8 mouse cellular contexts compared by ENCODE assay signal in genomic region chr6:125192841-125193240, GRCm38 (mm10). TPM values are rescaled to one million over a fixed set of nuclear protein-coding genes. Genes with fewer than 3 reads are reported as not detected.
A peak's percentile ranks its signal among the peaks of the same experiment; 100 is the strongest.
DNase-seq lines count a peak whose midpoint lies in the region; ATAC-seq and TF ChIP-seq lines count a peak whose summit lies in the region.

No protein-coding gene starts in this region.

- TF ChIP-seq CTCF in MEL (IDR thresholded peaks at IDR 0.05 in 2 of 3, conservative IDR thresholded peaks at IDR 0.05 in 1 of 3; ENCODE audit: control insufficient read depth in 1 of 3, insufficient read depth in 1 of 3, low read depth in 2 of 3, low read length in 3 of 3, poor library complexity in 1 of 3, severe bottlenecking in 1 of 3), result no peak

- peak overlapping the region; percentile 91 for H3K4me2 ChIP-seq in heart, embryonic 13.5 days
- peak overlapping the region; percentile 89 for H3K4me2 ChIP-seq in heart, embryonic 16.5 days (ENCODE audit: low read depth, low read length)

- WGBS in heart, embryonic 13.5 days, result 38% methylated on average over 5 of the region's 5 CpGs
- 23% methylated on average over 5 of the region's 5 CpGs for WGBS in heart, embryonic 16.5 days
- WGBS in macrophage (ENCODE audit: missing documents), result 30% methylated on average over 5 of the region's 5 CpGs

- H3K4me1 ChIP-seq in heart, embryonic 13.5 days, result peaks cover 26% of the 10 kb centered on the region
- H3K4me1 ChIP-seq in MEL (ENCODE audit: control insufficient read depth in 1 of 2, insufficient read depth in 2 of 2, low read length in 2 of 2), result peaks cover 3 to 11% of the 10 kb centered on the region in 2 experiments; a peak in 3 of 4 replicates
- H3K4me1 ChIP-seq in heart, embryonic 16.5 days (ENCODE audit: control insufficient read depth, insufficient read depth, low read length), result peaks cover 9% of the 10 kb centered on the region

- H3K79me2 ChIP-seq in MEL (ENCODE audit: control insufficient read depth, insufficient read depth, low read length, poor library complexity) (peaks cover 36% of the 10 kb centered on the region), macrophage (ENCODE audit: inconsistent target) (peaks cover 49% of the 10 kb centered on the region)

- TF ChIP-seq POLR2A in MEL (IDR thresholded peaks at IDR 0.05; ENCODE audit: control insufficient read depth in 1 of 2, insufficient read depth in 1 of 2, low read depth in 1 of 2, low read length in 2 of 2, poor library complexity in 1 of 2), result no peak

- TF ChIP-seq EP300 in MEL (IDR thresholded peaks at IDR 0.05; ENCODE audit: low read depth in 1 of 2, low read length in 2 of 2), result no peak

- peak overlapping the region; percentile 75 for H3K4me3 ChIP-seq in heart, embryonic 13.5 days
- H3K4me3 ChIP-seq in MEL (ENCODE audit: control insufficient read depth in 1 of 2, insufficient read depth in 1 of 2, low read depth in 2 of 2, low read length in 2 of 2) (peak overlapping the region; percentile 89 to 90), macrophage (ENCODE audit: inconsistent target) (peak overlapping the region; percentile 91)
- H3K4me3 ChIP-seq in heart, embryonic 16.5 days (ENCODE audit: low read length), result peak overlapping the region; percentile 92

- peak overlapping the region; percentile 100 for H3K27ac ChIP-seq in heart, embryonic 13.5 days (replicated peaks)
- peak overlapping the region; percentile 100 for H3K27ac ChIP-seq in MEL (ENCODE audit: control insufficient read depth, low read depth, low read length)
- H3K27ac ChIP-seq in heart, embryonic 16.5 days (ENCODE audit: low read length), result peak overlapping the region; percentile 100
- H3K27ac ChIP-seq in macrophage, result peak overlapping the region; percentile 94

- no peaks in the 10 kb centered on the region for H3K9me3 ChIP-seq in heart, embryonic 13.5 days
- H3K9me3 ChIP-seq in MEL (replicated peaks; ENCODE audit: insufficient read depth, low read length), result no peaks in the 10 kb centered on the region
- H3K9me3 ChIP-seq in heart, embryonic 16.5 days (replicated peaks; ENCODE audit: control insufficient read depth, low read length), result no peaks in the 10 kb centered on the region

- TF ChIP-seq RAD21 in MEL (IDR thresholded peaks at IDR 0.05; ENCODE audit: low read depth, low read length), result no peak

- peak overlapping the region; percentile 92 for H3K9ac ChIP-seq in heart, embryonic 13.5 days
- peak overlapping the region; percentile 99 for H3K9ac ChIP-seq in MEL (ENCODE audit: control insufficient read depth, low read depth, low read length, poor library complexity, severe bottlenecking)
- peak overlapping the region; percentile 93 for H3K9ac ChIP-seq in heart, embryonic 16.5 days (ENCODE audit: low read length)

- ATAC-seq in heart, embryonic 13.5 days (ENCODE audit: extremely low read depth, insufficient number of reproducible peaks, low FRiP score, low TSS enrichment), result no peak
- ATAC-seq in heart, embryonic 16.5 days (replicated peaks; ENCODE audit: extremely low read depth, insufficient read depth, low FRiP score), result no peak

- peaks cover 45% of the 10 kb centered on the region for H3K36me3 ChIP-seq in heart, embryonic 13.5 days
- H3K36me3 ChIP-seq in MEL (ENCODE audit: control insufficient read depth in 1 of 2, insufficient read depth in 2 of 2, low read length in 2 of 2), result peaks cover 17 to 19% of the 10 kb centered on the region in 2 experiments
- peaks cover 29% of the 10 kb centered on the region for H3K36me3 ChIP-seq in heart, embryonic 16.5 days (ENCODE audit: control insufficient read depth, insufficient read depth)
- peaks cover 8% of the 10 kb centered on the region; the same call in 1 of the 2 replicates for H3K36me3 ChIP-seq in macrophage (ENCODE audit: inconsistent target)

- no peak for DNase-seq in heart, postnatal 36 days
- DNase-seq in MEL (ENCODE audit: low read depth, low spot score), result peak; percentile 61
- no peak for DNase-seq in right cerebral cortex, postnatal 4 days
- DNase-seq in layer of hippocampus, adult 9-11 months, result no peak
- DNase-seq in thymus, postnatal 10 days (ENCODE audit: low spot score in 2 of 2), result no peak

- H3K27me3 ChIP-seq in heart, embryonic 13.5 days (replicated peaks), result no peaks in the 10 kb centered on the region
- H3K27me3 ChIP-seq in MEL (ENCODE audit: control insufficient read depth in 1 of 2, insufficient read depth in 2 of 2, low read length in 2 of 2), result no peaks in the 10 kb centered on the region
- no peaks in the 10 kb centered on the region for H3K27me3 ChIP-seq in heart, embryonic 16.5 days (ENCODE audit: control insufficient read depth, insufficient read depth, low read length)

- intact Hi-C loops in heart, postnatal 36 days (cut with DNase I), result loop anchor here (2.0 kb wide), 1 partner anchor 26 kb away; no protein-coding TSS in a partner anchor

TF ChIP-seq in MEL, 35 proteins besides CTCF, POLR2A, EP300 and RAD21:
- TF ChIP-seq E2F4 (IDR thresholded peaks at IDR 0.05; ENCODE audit: borderline replicate concordance, low read depth, low read length), result no peak
- no peak for TF ChIP-seq TAL1 (IDR thresholded peaks at IDR 0.05; ENCODE audit: low read length)
- no peak for TF ChIP-seq BHLHE40 (IDR thresholded peaks at IDR 0.05; ENCODE audit: borderline replicate concordance, low read depth, low read length)
TF ChIP-seq in MEL: peak in this region for 0.

RNA-seq across cellular contexts. Expression of gene Mrpl51, which starts 1.2 kb away (rescaled TPM):
- 219 and 251 TPM in 2 replicates for polyA plus RNA-seq in heart, embryonic 13.5 days (2015; fragmentation: Nextera tagmentation; extraction: Ambion mirVana)
- 100 to 1,000 TPM; 308 to 334 TPM for total RNA-seq in heart, postnatal 36 days (2021)
- 208 and 251 TPM in 2 replicates for total RNA-seq in MEL (2012; rRNA removed)
- polyA plus RNA-seq in MEL (2012; ENCODE audit: insufficient read depth in 1 of 2, insufficient read length in 2 of 2, low read depth in 1 of 2, low replicate concordance in 2 of 2, missing spikeins in 1 of 2) (100 to 1,000 TPM in 1 of 2 experiments, not detected in 1; 286 TPM), macrophage (2018) (32.5 to 47.9 TPM (median 40.8 TPM) in 3 replicates)
- 270 and 281 TPM in 2 replicates for polyA plus RNA-seq in heart, embryonic 16.5 days (2015; fragmentation: Nextera tagmentation; extraction: Ambion mirVana)
- 10 to 100 TPM in 14 of 26 experiments, 1 to 10 TPM in 12; 1.7 to 27.3 (median 11.0) TPM for total RNA-seq in macrophage (2018; cell fraction: chromatin; rRNA removed)
- total RNA-seq in macrophage (2018; cell fraction: cytosol; rRNA removed), result 10 to 100 TPM; 29.0 to 60.7 (median 46.8) TPM
- total RNA-seq in macrophage (2018; cell fraction: nucleus; rRNA removed), result 10 to 100 TPM in 18 of 26 experiments, 1 to 10 TPM in 8; 3.9 to 26.7 (median 15.3) TPM

RNA-seq across cellular contexts. Expression of gene Ncapd2, which starts 1.3 kb away (rescaled TPM):
- 80.3 and 81.8 TPM in 2 replicates for polyA plus RNA-seq in heart, embryonic 13.5 days (2015; fragmentation: Nextera tagmentation; extraction: Ambion mirVana)
- total RNA-seq in heart, postnatal 36 days (2021), result 10 to 100 TPM; 20.8 to 25.3 TPM
- total RNA-seq in MEL (2012; rRNA removed), result 86.6 and 88.8 TPM in 2 replicates
- 100 to 1,000 TPM in 1 of 2 experiments, not detected in 1; 394 TPM for polyA plus RNA-seq in MEL (2012; ENCODE audit: insufficient read depth in 1 of 2, insufficient read length in 2 of 2, low read depth in 1 of 2, low replicate concordance in 2 of 2, missing spikeins in 1 of 2)
- polyA plus RNA-seq in heart, embryonic 16.5 days (2015; fragmentation: Nextera tagmentation; extraction: Ambion mirVana), result 97.4 and 99.3 TPM in 2 replicates
- 10 to 100 TPM in 21 of 26 experiments, 1 to 10 TPM in 5; 2.6 to 80.6 (median 23.9) TPM for total RNA-seq in macrophage (2018; cell fraction: chromatin; rRNA removed)
- total RNA-seq in macrophage (2018; cell fraction: cytosol; rRNA removed), result 1 to 10 TPM; 2.7 to 8.8 (median 5.2) TPM
- total RNA-seq in macrophage (2018; cell fraction: nucleus; rRNA removed), result 10 to 100 TPM in 15 of 26 experiments, 1 to 10 TPM in 11; 1.8 to 73.8 (median 10.6) TPM
- 6.0 to 12.7 TPM (median 10.3 TPM) in 3 replicates for polyA plus RNA-seq in macrophage (2018)

RNA-seq across cellular contexts. Expression of gene Vamp1, which starts 22.5 kb away (rescaled TPM):
- polyA plus RNA-seq in heart, embryonic 13.5 days (2015; fragmentation: Nextera tagmentation; extraction: Ambion mirVana), result 4.4 and 4.7 TPM in 2 replicates
- 1 to 10 TPM; 5.0 to 6.5 TPM for total RNA-seq in heart, postnatal 36 days (2021)
- 1.1 and 1.5 TPM in 2 replicates for total RNA-seq in MEL (2012; rRNA removed)
- polyA plus RNA-seq in MEL (2012; ENCODE audit: insufficient read depth in 1 of 2, insufficient read length in 2 of 2, low read depth in 1 of 2, low replicate concordance in 2 of 2, missing spikeins in 1 of 2), result 1 to 10 TPM in 1 of 2 experiments, not detected in 1; 5.5 TPM
- 7.0 and 8.4 TPM in 2 replicates for polyA plus RNA-seq in heart, embryonic 16.5 days (2015; fragmentation: Nextera tagmentation; extraction: Ambion mirVana)
- 10 to 100 TPM in 25 of 26 experiments, 1 to 10 TPM in 1; 8.7 to 78.4 (median 34.0) TPM for total RNA-seq in macrophage (2018; cell fraction: chromatin; rRNA removed)
- total RNA-seq in macrophage (2018; cell fraction: cytosol; rRNA removed), result 1 to 10 TPM; 2.9 to 8.4 (median 5.3) TPM
- 10 to 100 TPM in 24 of 26 experiments, 1 to 10 TPM in 2; 8.6 to 60.6 (median 23.2) TPM for total RNA-seq in macrophage (2018; cell fraction: nucleus; rRNA removed)
- 4.9 to 8.4 TPM (median 6.3 TPM) in 3 replicates for polyA plus RNA-seq in macrophage (2018)

RNA-seq across cellular contexts. Expression of gene Gapdh, which starts 26.6 kb away (rescaled TPM):
- polyA plus RNA-seq in heart, embryonic 13.5 days (2015; fragmentation: Nextera tagmentation; extraction: Ambion mirVana), result 4,266 and 4,534 TPM in 2 replicates
- total RNA-seq in heart, postnatal 36 days (2021), result 1,000 to 10,000 TPM; 4,473 to 4,723 TPM
- total RNA-seq in MEL (2012; rRNA removed), result 723 and 1,144 TPM in 2 replicates
- polyA plus RNA-seq in MEL (2012; ENCODE audit: insufficient read depth in 1 of 2, insufficient read length in 2 of 2, low read depth in 1 of 2, low replicate concordance in 2 of 2, missing spikeins in 1 of 2) (1,000 to 10,000 TPM in 1 of 2 experiments, not detected in 1; 1,834 TPM), macrophage (2018) (1,249 to 2,484 TPM (median 2,323 TPM) in 3 replicates)
- polyA plus RNA-seq in heart, embryonic 16.5 days (2015; fragmentation: Nextera tagmentation; extraction: Ambion mirVana), result 3,677 and 4,254 TPM in 2 replicates
- total RNA-seq in macrophage (2018; cell fraction: chromatin; rRNA removed), result 100 to 1,000 TPM in 11 of 26 experiments, 10 to 100 TPM in 15; 34.0 to 280 (median 71.8) TPM
- total RNA-seq in macrophage (2018; cell fraction: cytosol; rRNA removed), result 1,000 to 10,000 TPM in 24 of 26 experiments, 100 to 1,000 TPM in 2; 974 to 1,591 (median 1,191) TPM
- total RNA-seq in macrophage (2018; cell fraction: nucleus; rRNA removed), result 100 to 1,000 TPM; 129 to 513 (median 255) TPM

RNA-seq across cellular contexts. Expression of gene Tapbpl, which starts 38.8 kb away (rescaled TPM):
- 3.4 and 4.2 TPM in 2 replicates for polyA plus RNA-seq in heart, embryonic 13.5 days (2015; fragmentation: Nextera tagmentation; extraction: Ambion mirVana)
- total RNA-seq in heart, postnatal 36 days (2021), result 1 to 10 TPM; 4.4 to 5.1 TPM
- 2.1 and 2.5 TPM in 2 replicates for total RNA-seq in MEL (2012; rRNA removed)
- polyA plus RNA-seq in MEL (2012; ENCODE audit: insufficient read depth in 1 of 2, insufficient read length in 2 of 2, low read depth in 1 of 2, low replicate concordance in 2 of 2, missing spikeins in 1 of 2) (1 to 10 TPM in 1 of 2 experiments, not detected in 1; 5.2 TPM), macrophage (2018) (11.1 to 31.4 TPM (median 11.5 TPM) in 3 replicates)
- polyA plus RNA-seq in heart, embryonic 16.5 days (2015; fragmentation: Nextera tagmentation; extraction: Ambion mirVana), result 7.4 and 9.1 TPM in 2 replicates
- total RNA-seq in macrophage (2018; cell fraction: chromatin; rRNA removed), result 10 to 100 TPM in 14 of 26 experiments, 1 to 10 TPM in 12; 3.1 to 21.5 (median 10.5) TPM
- 10 to 100 TPM; 14.4 to 67.4 (median 32.1) TPM for total RNA-seq in macrophage (2018; cell fraction: cytosol; rRNA removed)
- total RNA-seq in macrophage (2018; cell fraction: nucleus; rRNA removed), result 10 to 100 TPM in 25 of 26 experiments, 1 to 10 TPM in 1; 7.9 to 53.9 (median 24.3) TPM
